Mouse (Mus musculus) spleen, postnatal 10 days (tissue): ENCODE data around the gene Tcn2.
A peak's percentile ranks its signal among the peaks of the same experiment; 100 is the strongest.
"Not testable (repeated sequence)": the region's sequence is repeated elsewhere in the genome, so short reads cannot be mapped to it uniquely, and the experiment has no call there.

ENCODE experiments used
- DNase-seq, 2 experiments: peaks; one replicate each; pipeline ENCODE4 v3.0.0; 2021 to 2022; ENCODE audit warnings: low spot score in 2 of 2

The Tcn2 gene

GRCm38 (mm10) chr11:3930019-3930418 lies 1.9 kb downstream of the Tcn2 start:
- peak in 1 of 2 experiments; percentile 20 for DNase-seq

DNA sequence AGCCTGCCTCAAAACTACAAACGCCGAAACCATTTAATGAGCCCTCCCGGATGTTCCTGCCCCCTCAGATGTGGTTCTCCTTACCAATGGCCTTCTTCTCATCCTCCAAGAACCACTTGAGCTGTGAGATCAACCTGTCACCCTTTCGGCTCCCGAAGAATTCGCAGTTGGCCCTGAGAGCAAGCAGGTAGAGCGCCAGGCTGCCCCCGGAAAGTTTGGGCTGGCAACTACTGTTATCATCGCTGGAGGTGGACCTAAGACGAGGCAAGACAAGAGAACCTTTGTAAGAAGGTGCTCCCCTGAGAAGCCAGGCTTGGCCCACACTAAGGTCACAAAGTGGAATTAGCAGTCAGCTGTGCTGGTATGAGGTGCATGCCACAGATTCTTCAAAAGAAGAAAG lies 6.0 kb downstream of the Tcn2 start:
- peak in 1 of 2 experiments; percentile 2 for DNase-seq

DNA sequence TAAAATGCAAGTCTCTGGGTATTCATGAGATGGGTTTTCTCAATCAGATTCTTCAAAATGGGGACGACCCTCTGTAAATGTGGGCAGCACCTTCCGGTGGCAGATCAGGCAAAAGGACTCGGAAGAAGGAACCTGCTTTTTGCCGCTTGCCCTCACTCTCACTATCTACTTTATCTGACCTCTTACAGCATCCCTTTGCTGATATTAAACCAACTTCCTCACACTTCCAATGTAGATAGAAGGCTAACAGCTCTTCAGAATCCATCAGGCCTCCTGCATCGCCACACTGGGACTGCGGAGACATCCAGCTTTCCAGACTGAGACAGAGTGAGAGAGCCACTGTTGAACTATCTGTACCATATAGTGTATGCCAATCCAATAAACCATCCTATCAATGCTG lies 9.2 kb downstream of the Tcn2 start:
- DNase-seq = no peak

DNA sequence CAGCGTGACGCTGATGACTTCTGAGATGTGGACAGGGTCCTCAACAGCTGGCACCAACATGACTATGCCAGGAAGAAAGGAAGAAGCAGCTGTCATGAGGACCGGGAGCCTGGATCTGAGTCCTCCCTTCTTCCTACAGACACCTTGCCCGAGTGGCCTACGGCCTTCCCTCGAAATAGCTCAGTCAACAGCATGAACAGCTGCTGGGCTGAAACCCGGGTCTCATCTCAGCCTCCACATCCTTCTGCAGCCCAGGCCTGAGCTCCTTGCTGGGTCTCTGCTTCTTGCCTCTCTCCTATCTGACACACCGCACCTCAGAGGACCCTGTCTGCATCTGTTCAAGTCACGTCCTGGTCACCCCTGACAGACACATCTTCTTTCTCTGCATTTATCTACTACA lies 9.8 kb downstream of the Tcn2 start:
- DNase-seq = no peak

GRCm38 (mm10) chr11:3921281-3921850 lies 10.6 kb downstream of the Tcn2 start:
- peak; percentile 24 to 60 for DNase-seq

DNA sequence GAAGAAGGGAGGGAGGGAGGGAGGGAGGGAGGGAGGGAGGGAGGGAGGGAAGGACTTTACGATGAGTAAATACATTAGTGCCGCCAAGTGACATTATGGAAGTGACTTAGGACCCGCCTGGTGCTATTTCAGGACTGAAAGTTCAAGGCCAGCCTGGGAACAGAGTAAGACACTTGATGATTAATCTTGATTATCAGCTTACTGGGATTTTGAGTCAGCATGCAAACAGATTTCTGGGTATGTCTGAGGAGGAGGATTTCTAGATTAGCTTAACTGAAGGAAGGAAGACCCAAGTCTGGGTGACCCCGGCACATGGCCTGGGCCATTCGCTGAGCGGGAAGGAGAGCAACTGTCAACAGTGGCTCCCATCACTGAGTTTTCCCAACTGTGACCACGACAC lies 11.5 kb downstream of the Tcn2 start:
- no peak for DNase-seq

- peak in 1 of 2 experiments; percentile 40 for DNase-seq
These were observed 13.2 kb downstream of the Tcn2 start for GRCm38 (mm10) chr11:3918738-3919137.

GRCm38 (mm10) chr11:3914109-3914840 lies 17.7 kb downstream of the Tcn2 start, which contains the start of gene Slc35e4:
Gene Slc35e4, minus strand, starts transcription at chr11:3914664.
- peak; percentile 68 to 86 for DNase-seq

DNA sequence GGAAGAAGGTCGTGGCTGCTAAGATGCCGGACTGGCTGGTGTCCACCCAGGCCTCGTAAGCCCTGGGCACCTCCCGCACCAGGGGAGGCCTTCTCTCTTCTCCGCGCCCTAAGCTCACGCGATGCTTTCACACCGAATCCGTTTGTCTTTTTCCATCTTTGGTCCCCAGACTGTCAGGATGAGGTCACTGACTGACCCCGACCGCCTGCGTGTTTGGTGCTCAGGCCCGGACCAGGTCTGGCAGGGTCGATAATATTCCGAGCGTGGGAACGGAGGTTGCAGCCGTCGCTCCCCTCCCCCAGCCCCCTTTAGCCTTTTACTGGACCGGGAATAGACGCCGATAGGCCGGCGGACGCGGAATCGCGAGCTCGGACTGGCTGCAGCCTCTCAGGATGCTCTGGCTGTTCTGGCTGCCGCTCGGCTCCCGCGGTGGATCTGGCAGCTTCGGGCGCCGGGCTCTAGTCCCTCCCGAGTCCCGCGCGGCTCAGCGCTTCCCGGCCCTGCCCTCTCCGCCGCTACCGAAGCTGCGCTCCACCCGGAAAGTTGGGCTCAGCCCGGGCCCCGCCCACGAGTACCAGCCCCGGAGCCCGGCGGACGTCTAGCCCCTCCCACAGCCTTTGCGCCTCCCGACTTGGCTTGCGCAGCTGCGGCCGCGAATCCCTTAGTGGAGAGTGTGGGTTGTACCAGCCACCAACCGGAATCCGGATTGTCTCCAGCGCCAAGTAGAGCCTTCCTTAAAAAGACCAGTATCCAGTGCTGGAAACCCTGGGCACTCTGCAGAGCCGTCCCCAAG lies 18.4 kb downstream of the Tcn2 start:
- DNase-seq = peak; percentile 65 to 79

GRCm38 (mm10) chr11:3912875-3913271 lies 19.1 kb downstream of the Tcn2 start:
- DNase-seq = peak in 1 of 2 experiments; percentile 29

DNA sequence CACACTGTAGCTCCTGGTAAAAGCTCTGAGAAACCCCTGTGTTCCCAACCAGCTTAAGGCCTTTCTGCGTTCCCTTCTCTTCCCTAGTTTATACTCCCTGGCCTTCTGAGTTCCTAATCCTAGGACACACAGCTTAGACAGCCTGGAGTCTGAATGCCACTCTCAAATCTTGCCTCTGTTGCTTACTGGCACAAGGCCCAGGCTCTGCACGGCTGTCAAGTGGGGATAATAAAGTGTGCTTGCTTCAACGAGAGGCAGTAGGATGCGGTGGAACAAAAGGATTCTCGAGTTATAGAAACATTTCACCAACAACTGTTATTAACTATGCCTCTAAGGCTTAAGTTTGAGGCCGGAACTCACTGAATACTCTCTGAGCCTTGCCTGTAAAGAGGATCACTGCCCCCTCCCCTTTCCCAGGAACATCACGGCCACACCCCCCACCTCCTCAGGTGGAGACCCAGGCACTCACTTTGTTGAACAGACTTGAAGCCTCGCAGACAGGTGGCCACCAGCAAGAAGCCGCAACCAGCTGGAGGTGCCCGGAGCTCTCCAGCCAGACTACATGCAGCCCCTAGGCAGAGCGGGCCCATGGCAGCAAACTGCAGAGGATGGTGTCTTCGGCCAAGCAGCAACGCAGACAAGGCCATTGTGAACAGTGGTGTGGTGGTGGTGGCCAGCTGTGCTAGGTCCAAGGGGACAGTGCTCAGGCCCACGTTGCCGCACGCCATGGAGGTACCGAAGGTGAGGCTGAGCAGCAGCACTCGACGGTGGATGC lies 19.7 kb downstream of the Tcn2 start:
- DNase-seq = no peak

DNA sequence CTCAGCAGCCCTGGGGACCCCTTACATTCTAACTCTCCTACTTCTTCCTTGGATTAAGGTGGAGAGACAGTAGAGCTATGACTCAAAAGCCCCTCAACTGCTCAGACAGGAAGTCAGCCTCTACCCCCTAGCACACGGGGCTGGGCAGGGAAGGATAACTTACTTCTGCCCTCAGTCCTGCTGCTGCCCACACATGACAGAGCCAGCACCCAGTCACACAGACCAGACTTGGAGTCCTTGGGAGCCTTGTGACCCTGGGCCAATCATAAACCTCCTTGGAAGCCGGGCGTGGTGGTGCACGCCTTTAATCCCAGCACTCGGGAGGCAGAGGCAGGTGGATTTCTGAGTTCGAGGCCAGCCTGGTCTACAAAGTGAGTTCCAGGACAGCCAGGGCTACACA lies 20.5 kb downstream of the Tcn2 start:
- not testable (repeated sequence) for DNase-seq

DNA sequence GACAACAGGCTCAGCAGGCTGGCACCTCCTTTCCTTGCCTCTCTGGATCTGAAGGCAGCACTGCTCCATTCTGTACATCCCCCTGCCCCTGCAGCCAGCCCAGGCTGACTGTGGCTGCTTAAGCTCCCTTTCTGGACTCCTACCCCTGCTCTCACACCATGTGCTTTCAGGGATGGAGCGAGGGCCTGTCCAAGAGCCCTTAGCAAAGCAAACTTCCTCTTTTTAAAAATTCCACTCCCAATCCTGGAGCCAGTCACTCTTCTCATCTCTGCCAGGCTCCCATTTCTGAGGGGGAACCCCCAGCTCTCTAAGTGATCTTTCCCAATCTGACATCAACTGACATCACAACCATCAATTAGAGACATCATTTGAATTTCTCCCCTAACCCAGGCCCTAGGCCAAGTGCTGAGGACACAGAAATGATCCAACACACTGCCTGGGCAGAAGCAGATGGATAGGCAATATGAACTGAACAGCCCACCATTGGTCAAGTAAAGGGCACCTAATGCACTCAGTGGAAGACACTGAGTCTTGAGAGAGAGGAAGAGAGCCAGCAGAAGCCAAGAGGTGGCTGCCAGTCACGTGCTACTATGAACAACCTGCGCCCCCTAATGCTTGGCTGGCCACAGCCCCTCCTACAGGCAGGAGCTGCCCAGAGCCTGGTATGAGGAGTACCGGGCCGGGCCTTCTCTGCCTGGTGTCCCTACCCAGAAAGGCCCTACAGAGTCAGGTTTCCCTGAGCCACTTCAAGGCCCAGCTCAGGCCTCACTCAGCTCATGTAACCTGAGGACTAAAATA lies 21.2 kb downstream of the Tcn2 start:
- DNase-seq = no peak

DNA sequence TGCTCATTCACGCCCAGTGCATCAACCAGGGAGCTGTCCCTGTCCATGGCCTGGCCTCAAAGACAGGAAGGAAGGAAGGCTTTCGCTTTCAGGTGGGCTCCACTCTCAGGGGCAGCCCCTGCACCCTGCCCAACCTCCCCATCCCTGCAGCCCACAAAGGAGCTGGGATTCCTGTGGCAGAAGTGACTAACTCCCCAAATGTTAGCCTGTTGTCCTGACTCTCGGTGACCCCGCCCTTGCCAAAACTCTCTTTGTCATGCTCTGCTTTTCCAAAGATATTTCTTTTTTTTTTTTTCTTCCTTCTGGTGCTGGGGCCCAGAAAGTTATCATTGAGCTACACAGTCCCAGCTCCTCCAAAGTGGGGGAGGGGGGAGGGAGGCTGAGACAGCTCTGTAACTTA lies 22.7 kb downstream of the Tcn2 start:
- no peak for DNase-seq

DNA sequence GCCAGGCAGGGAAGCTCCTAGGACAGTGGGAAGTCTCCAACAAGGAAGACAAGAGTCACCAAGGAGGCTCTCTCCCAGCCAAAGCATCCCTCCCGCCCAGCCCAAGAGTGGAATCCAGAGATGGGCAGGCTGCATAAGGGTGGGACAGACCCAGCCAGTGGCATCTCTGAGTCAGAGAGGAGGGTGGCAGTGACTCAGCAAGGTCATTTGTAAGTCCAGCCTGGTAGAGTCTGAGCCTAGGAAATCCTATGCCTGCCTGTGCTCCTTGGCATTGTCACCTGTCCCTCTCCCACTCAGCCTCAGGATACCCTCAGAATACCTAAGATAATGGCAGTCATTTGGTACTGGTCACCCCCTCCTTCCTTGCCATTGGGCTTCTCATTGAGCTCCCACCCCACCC lies 26.5 kb downstream of the Tcn2 start:
- no peak for DNase-seq

DNA sequence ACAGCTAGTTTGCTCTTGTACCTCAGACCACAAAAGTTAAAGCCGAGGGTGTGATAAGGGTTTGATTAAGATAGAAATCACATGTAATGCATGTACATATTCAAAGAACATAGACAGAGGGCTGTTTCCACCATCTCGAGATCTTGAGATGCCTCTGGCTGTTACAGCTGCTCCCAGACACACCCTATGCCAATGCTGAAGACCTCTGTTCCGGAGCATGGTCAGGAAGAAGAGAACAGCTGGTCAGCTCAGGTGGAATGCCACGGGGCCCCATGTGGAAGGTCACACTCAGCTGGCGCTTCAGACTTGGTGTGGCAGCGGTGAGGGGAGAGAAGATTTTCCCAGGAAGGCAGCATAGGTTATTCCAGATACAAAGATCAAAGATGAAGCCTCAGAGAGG lies 27.3 kb downstream of the Tcn2 start:
- DNase-seq = no peak

DNA sequence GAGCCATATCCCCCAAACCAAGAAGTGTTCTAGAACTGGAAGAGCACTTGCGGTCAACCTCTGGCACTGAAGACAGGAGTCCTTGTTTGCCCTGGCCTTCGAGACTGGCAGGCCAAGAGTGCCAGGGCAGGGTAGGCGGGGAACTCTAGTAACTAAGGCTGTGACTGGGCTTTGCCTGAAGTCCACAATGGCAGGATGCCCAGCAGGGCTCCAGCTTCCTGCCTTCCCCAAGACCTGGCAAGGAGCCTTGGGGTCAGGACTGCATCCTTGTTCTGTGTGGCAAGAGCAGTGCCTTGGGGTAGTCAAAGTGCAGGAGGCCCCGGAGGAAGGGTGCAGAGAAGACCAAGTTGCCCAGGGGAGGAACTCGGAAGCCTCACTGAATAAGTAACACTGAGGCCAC lies 28.9 kb downstream of the Tcn2 start:
- no peak for DNase-seq

DNA sequence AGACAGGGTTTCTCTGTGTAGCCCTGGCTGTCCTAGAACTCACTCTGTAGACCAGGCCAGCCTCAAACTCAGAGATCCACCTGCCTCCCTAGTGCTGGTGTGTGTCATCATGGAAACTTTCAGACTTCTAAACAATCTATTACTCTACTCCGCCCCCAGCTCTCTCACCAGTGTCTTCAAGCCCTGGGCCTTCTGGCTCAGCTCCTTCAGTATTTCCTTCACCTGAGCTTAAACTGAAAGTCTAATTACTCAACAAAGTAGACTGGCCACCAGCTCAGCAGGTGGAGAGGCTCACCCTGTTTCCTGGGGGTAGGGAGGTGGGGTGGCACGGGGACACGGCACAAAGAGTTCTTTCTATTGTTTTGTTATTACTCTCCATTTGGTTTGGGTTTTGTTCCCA lies 29.4 kb downstream of the Tcn2 start:
- no peak for DNase-seq

DNA sequence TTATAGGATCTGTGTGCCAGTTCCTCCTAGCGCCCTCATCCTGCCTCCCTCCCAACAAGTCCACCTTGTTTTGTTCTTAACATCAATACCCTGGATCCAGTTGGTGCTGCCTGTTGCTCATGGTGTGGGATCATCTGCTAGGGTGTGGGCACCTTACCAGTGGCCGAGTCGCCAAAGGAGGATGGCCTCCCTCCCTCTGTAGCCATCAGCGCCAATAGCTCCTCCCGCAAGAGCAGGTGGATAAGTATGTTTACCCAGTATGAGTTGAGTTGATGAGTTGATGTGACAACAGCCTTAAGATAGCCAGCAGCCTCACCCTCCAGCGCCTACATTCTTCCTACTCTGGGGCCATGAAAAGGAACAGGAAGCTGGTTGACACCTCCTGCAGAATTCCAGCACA lies 31.7 kb downstream of the Tcn2 start:
- DNase-seq = no peak

DNA sequence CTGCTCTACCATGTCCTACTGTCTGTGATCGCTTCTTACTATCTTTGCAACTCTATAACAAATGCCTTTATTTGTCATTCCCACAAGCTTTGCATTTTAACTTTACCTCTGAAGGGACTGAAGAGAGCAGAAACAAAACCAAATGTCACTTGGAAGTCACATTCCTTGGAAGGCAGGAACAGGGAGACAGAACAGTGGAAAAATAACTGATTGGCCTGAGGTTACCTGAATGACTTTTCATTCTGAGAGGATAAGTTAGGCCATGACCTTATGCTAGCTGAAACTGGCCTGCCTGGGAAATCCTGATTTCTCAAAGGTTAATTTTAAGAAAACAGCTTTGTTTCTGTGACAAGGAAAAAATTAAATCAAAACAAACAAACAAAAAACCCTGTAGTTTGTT lies 36.0 kb downstream of the Tcn2 start:
- DNase-seq = no peak

- DNase-seq = no peak
These were observed 36.5 kb downstream of the Tcn2 start for GRCm38 (mm10) chr11:3895458-3895857.
